Mouse (Mus musculus): ENCODE results near the gene Ambra1.

Gene Ambra1

GRCm38 (mm10) chr2:91811433-91811832 lies 81.5 kb downstream of the Ambra1 start:
- ChIA-PET POLR2A (interaction anchor here in 2 of 4 experiments (0.7 to 1.5 kb wide), 2 partner anchors 11 to 32 kb away, joined by 3 to 8 read pairs; no protein-coding TSS in a partner anchor), CTCF (interaction anchor here in 1 of 4 experiments (0.6 kb wide), 1 partner anchor 29 kb away, joined by 4 read pairs; no protein-coding TSS in a partner anchor)

GRCm38 (mm10) chr2:91816741-91817140 lies 86.8 kb downstream of the Ambra1 start:
- CTCF ChIA-PET: no interaction called here
- POLR2A ChIA-PET: interaction anchor here in 1 of 4 experiments (0.6 to 2.4 kb wide), 2 partner anchors 11 to 55 kb away, joined by 3 to 6 read pairs; no protein-coding TSS in a partner anchor

GRCm38 (mm10) chr2:91832227-91832626 lies 102.3 kb downstream of the Ambra1 start:
- ChIA-PET CTCF (no interaction called here), POLR2A (no interaction called here)

GRCm38 (mm10) chr2:91834272-91834671 lies 104.3 kb downstream of the Ambra1 start:
- CTCF ChIA-PET: interaction anchor here in 1 of 4 experiments (0.6 kb wide), 1 partner anchor 526 kb away, joined by 3 read pairs; no protein-coding TSS in a partner anchor
- POLR2A ChIA-PET: interaction anchor here in 1 of 4 experiments (0.5 to 1.6 kb wide), 5 partner anchors 9 to 692 kb away, joined by 3 to 7 read pairs (median 4); no protein-coding TSS in a partner anchor

- POLR2A ChIA-PET: interaction anchor here in 2 of 4 experiments (0.5 to 1.4 kb wide), 5 partner anchors 9 to 693 kb away, joined by 3 to 4 read pairs (median 3); no protein-coding TSS in a partner anchor
- CTCF ChIA-PET: interaction anchor here in 2 of 4 experiments (0.5 to 0.6 kb wide), 2 partner anchors 12 to 102 kb away, joined by 3 to 5 read pairs; no protein-coding TSS in a partner anchor
Observed at GRCm38 (mm10) chr2:91835031-91835430, 105.1 kb downstream of the Ambra1 start.

- POLR2A ChIA-PET: interaction anchor here in 2 of 4 experiments (1.1 to 1.4 kb wide), 2 partner anchors 15 to 86 kb away, joined by 3 to 4 read pairs; no protein-coding TSS in a partner anchor
- CTCF ChIA-PET: interaction anchor here in 1 of 4 experiments (0.5 kb wide), 1 partner anchor 13 kb away, joined by 5 read pairs; no protein-coding TSS in a partner anchor
Observed at GRCm38 (mm10) chr2:91835631-91836030, 105.7 kb downstream of the Ambra1 start.

- POLR2A ChIA-PET: interaction anchor here in 2 of 4 experiments (0.8 to 1.9 kb wide), 4 partner anchors 9 to 16 kb away, joined by 3 to 7 read pairs (median 4); no protein-coding TSS in a partner anchor
- CTCF ChIA-PET: no interaction called here
Observed at GRCm38 (mm10) chr2:91844085-91844484, 114.2 kb downstream of the Ambra1 start.

GRCm38 (mm10) chr2:91852446-91853191 lies 122.7 kb downstream of the Ambra1 start:
- CTCF ChIA-PET: interaction anchor here in 1 of 4 experiments (0.6 kb wide), 1 partner anchor 14 kb away, joined by 3 read pairs; no protein-coding TSS in a partner anchor
- POLR2A ChIA-PET: interaction anchor here in 3 of 4 experiments (0.6 to 1.6 kb wide), 11 partner anchors 8 to 330 kb away, joined by 3 to 7 read pairs (median 4); partner anchors contain the start of gene Mdk (in 1 of the 3)

- ChIA-PET POLR2A (interaction anchor here in 2 of 4 experiments (0.5 to 2.5 kb wide), 10 partner anchors 9 to 154 kb away, joined by 3 to 11 read pairs (median 4); no protein-coding TSS in a partner anchor), CTCF (no interaction called here)
Observed at GRCm38 (mm10) chr2:91854575-91854974, 124.6 kb downstream of the Ambra1 start.

GRCm38 (mm10) chr2:91856958-91857357 lies 127.0 kb downstream of the Ambra1 start:
- ChIA-PET POLR2A (interaction anchor here in 1 of 4 experiments (0.6 to 1.4 kb wide), 5 partner anchors 11 to 171 kb away, joined by 3 to 5 read pairs (median 4); no protein-coding TSS in a partner anchor), CTCF (no interaction called here)

- POLR2A ChIA-PET: interaction anchor here in 2 of 4 experiments (0.6 to 1.2 kb wide), 5 partner anchors 9 to 74 kb away, joined by 3 to 9 read pairs (median 4); no protein-coding TSS in a partner anchor
Observed at GRCm38 (mm10) chr2:91859423-91859822, 129.5 kb downstream of the Ambra1 start.

GRCm38 (mm10) chr2:91870754-91871153 lies 140.8 kb downstream of the Ambra1 start:
- POLR2A ChIA-PET: no interaction called here

More at GRCm38 (mm10) chr2:91859423-91859822, 129.5 kb downstream of the Ambra1 start:
- CTCF ChIA-PET: interaction anchor here in 1 of 4 experiments (0.6 kb wide), 1 partner anchor 70 kb away, joined by 11 read pairs; no protein-coding TSS in a partner anchor

GRCm38 (mm10) chr2:91871225-91871624 lies 141.3 kb downstream of the Ambra1 start:
- POLR2A ChIA-PET: no interaction called here
- CTCF ChIA-PET: interaction anchor here in 1 of 4 experiments (1.3 kb wide), 1 partner anchor 53 kb away, joined by 4 read pairs; no protein-coding TSS in a partner anchor

More at GRCm38 (mm10) chr2:91870754-91871153, 140.8 kb downstream of the Ambra1 start:
- CTCF ChIA-PET: interaction anchor here in 1 of 4 experiments (1.3 kb wide), 1 partner anchor 53 kb away, joined by 4 read pairs; no protein-coding TSS in a partner anchor

- POLR2A ChIA-PET: interaction anchor here in 1 of 4 experiments (0.8 kb wide), 1 partner anchor 20 kb away, joined by 4 read pairs; no protein-coding TSS in a partner anchor
- CTCF ChIA-PET: interaction anchor here in 1 of 4 experiments (0.7 kb wide), 1 partner anchor 57 kb away, joined by 7 read pairs; no protein-coding TSS in a partner anchor
Observed at GRCm38 (mm10) chr2:91872658-91873057, 142.7 kb downstream of the Ambra1 start.

GRCm38 (mm10) chr2:91876000-91876805 lies 146.3 kb downstream of the Ambra1 start:
- POLR2A ChIA-PET: no interaction called here
- CTCF ChIA-PET: interaction anchor here in 1 of 4 experiments (0.7 kb wide), 1 partner anchor 15 kb away, joined by 3 read pairs; no protein-coding TSS in a partner anchor

- ChIA-PET POLR2A (interaction anchor here in 1 of 4 experiments (1.0 kb wide), 1 partner anchor 21 kb away, joined by 4 read pairs; no protein-coding TSS in a partner anchor), CTCF (no interaction called here)
Observed at GRCm38 (mm10) chr2:91876806-91877140, 146.8 kb downstream of the Ambra1 start.

GRCm38 (mm10) chr2:91878387-91879180 lies 148.7 kb downstream of the Ambra1 start:
- ChIA-PET POLR2A (interaction anchor here in 1 of 4 experiments (1.4 kb wide), 2 partner anchors 10 to 11 kb away, joined by 3 read pairs; no protein-coding TSS in a partner anchor), CTCF (no interaction called here)
